Mouse (Mus musculus) embryonic facial prominence, embryonic 11.5 days (tissue): ENCODE measurements around the gene Cenpa. TPM values are rescaled to one million over a fixed set of nuclear protein-coding genes. Genes with fewer than 3 reads are reported as not detected.
A peak's percentile ranks its signal among the peaks of the same experiment; 100 is the strongest.

Experiments used
- ATAC-seq: fragments of 200-750 bp; cut with Nextera tagmentation; replicated peaks from 2 replicates; pipeline ENCODE4 v1.8.0; 2017; ENCODE audit warnings: low read depth; ENCODE audit not compliant: insufficient number of reproducible peaks, low FRiP score, low TSS enrichment
- DNase-seq: peaks from one replicate; pipeline ENCODE4 v3.0.0-alpha.2; 2015; ENCODE audit warnings: low spot score
- H3K27ac ChIP-seq: fragments of 300-500 bp; sonication (generic); replicated peaks from 2 replicates; pipeline ENCODE4 v1.5.1; 2014; ENCODE audit warnings: mild to moderate bottlenecking, low read depth, low read length, control low read depth
- H3K27me3 ChIP-seq: fragments of 300-500 bp; sonication (generic); 2 replicates; pipeline ENCODE4 v1.6.1; 2014; ENCODE audit warnings: mild to moderate bottlenecking, low read length, moderate library complexity, mixed read lengths; ENCODE audit not compliant: control insufficient read depth, insufficient read depth
- H3K36me3 ChIP-seq: fragments of 300-500 bp; sonication (generic); replicated peaks from 2 replicates; pipeline ENCODE4 v1.6.1; 2014; ENCODE audit warnings: low read depth, mild to moderate bottlenecking, low read length, moderate library complexity, mixed read lengths; ENCODE audit not compliant: control insufficient read depth, insufficient read depth
- H3K4me1 ChIP-seq: fragments of 300-500 bp; sonication (generic); 2 replicates; pipeline ENCODE4 v1.6.1; 2014; ENCODE audit warnings: low read length, mixed read lengths; ENCODE audit not compliant: control insufficient read depth, insufficient read depth
- H3K4me2 ChIP-seq: fragments of 300-500 bp; sonication (generic); 2 replicates; pipeline ENCODE4 v1.6.1; 2014; ENCODE audit warnings: low read depth, mild to moderate bottlenecking, control low read depth, low read length, moderate library complexity
- H3K4me3 ChIP-seq: fragments of 300-500 bp; sonication (generic); 2 replicates; pipeline ENCODE4 v1.5.1; 2014; ENCODE audit warnings: low read depth, low read length, control low read depth
- H3K9ac ChIP-seq: fragments of 300-500 bp; sonication (generic); replicated peaks from 2 replicates; pipeline ENCODE4 v1.6.1; 2014; ENCODE audit warnings: mild to moderate bottlenecking, control low read depth, low read length
- H3K9me3 ChIP-seq: fragments of 300-500 bp; sonication (generic); replicated peaks from 2 replicates; pipeline ENCODE4 v1.6.1; 2016; ENCODE audit warnings: mild to moderate bottlenecking, low read length, inconsistent platforms, mixed read lengths; ENCODE audit not compliant: control insufficient read depth
- WGBS: fragments of 180-500 bp; shearing (Covaris S2); extraction: QIAGEN DNeasy Blood & Tissue Kit; methylation state at CpG from one replicate; pipeline ENCODE4 v1.1.7; 2014; 5-methylcytosine and 5-hydroxymethylcytosine counted together
- polyA plus RNA-seq: library from polyadenylated mRNA; unstranded; fragments of >200 nt; fragmentation: Nextera tagmentation; extraction: Ambion mirVana; gene quantifications from 2 replicates; pipeline ENCODE4 v1.2.1, GENCODE M21; 2014

Gene Cenpa
- polyA plus RNA-seq, 1 experiment from 2014 or later = 450 TPM

GRCm38 (mm10) chr5:30628511-30628910 lies 38.1 kb upstream of the Cenpa start:
- no peak for DNase-seq
- Histone ChIP-seq H3K27me3 (no peaks in the 10 kb centered on the region), H3K27ac (no peak overlapping the region), H3K9me3 (no peaks in the 10 kb centered on the region), H3K4me3 (no peak overlapping the region), H3K36me3 (no peaks in the 10 kb centered on the region), H3K4me1 (no peaks in the 10 kb centered on the region), H3K9ac (no peak overlapping the region), H3K4me2 (no peak overlapping the region)
- 85% methylated on average over 3 of the region's 3 CpGs for WGBS
- ATAC-seq = no peak

GRCm38 (mm10) chr5:30630401-30630800 lies 36.2 kb upstream of the Cenpa start:
- ATAC-seq = no peak
- H3K9ac ChIP-seq = no peak overlapping the region
- DNase-seq = no peak
- no peak overlapping the region for H3K4me2 ChIP-seq
- no peaks in the 10 kb centered on the region for H3K27me3 ChIP-seq
- H3K27ac ChIP-seq = no peak overlapping the region
- H3K4me3 ChIP-seq = no peak overlapping the region
- 77% methylated on average over 6 of the region's 6 CpGs for WGBS
- H3K9me3 ChIP-seq = no peaks in the 10 kb centered on the region
- no peaks in the 10 kb centered on the region for H3K4me1 ChIP-seq
- H3K36me3 ChIP-seq = no peaks in the 10 kb centered on the region

- no peak for DNase-seq
- no peaks in the 10 kb centered on the region for H3K9me3 ChIP-seq
- no peaks in the 10 kb centered on the region for H3K27me3 ChIP-seq
- H3K4me1 ChIP-seq = no peaks in the 10 kb centered on the region
- H3K4me2 ChIP-seq = no peak overlapping the region
- no peak overlapping the region for H3K4me3 ChIP-seq
- H3K9ac ChIP-seq = no peak overlapping the region
- H3K36me3 ChIP-seq = no peaks in the 10 kb centered on the region
- no peak overlapping the region for H3K27ac ChIP-seq
- ATAC-seq = no peak
- WGBS = 68% methylated on average over 1 of the region's 1 CpGs
These were observed 34.4 kb upstream of the Cenpa start for GRCm38 (mm10) chr5:30632134-30632533.

GRCm38 (mm10) chr5:30636994-30637393 lies 29.6 kb upstream of the Cenpa start:
- no peak for ATAC-seq
- no peak overlapping the region for H3K27ac ChIP-seq
- WGBS = 52% methylated on average over 7 of the region's 7 CpGs
- H3K36me3 ChIP-seq = no peaks in the 10 kb centered on the region
- H3K9me3 ChIP-seq = no peaks in the 10 kb centered on the region
- H3K4me2 ChIP-seq = no peak overlapping the region
- H3K4me3 ChIP-seq = no peak overlapping the region
- no peak for DNase-seq
- H3K9ac ChIP-seq = no peak overlapping the region
- no peaks in the 10 kb centered on the region for H3K4me1 ChIP-seq
- H3K27me3 ChIP-seq = no peaks in the 10 kb centered on the region

GRCm38 (mm10) chr5:30638041-30638440 lies 28.5 kb upstream of the Cenpa start:
- no peak overlapping the region for H3K27ac ChIP-seq
- no peaks in the 10 kb centered on the region for H3K36me3 ChIP-seq
- H3K4me3 ChIP-seq = no peak overlapping the region
- no peak overlapping the region for H3K4me2 ChIP-seq
- ATAC-seq (peak; percentile 70; the same call in 1 of the 2 replicates), DNase-seq (peak; percentile 83)
- no peaks in the 10 kb centered on the region for H3K27me3 ChIP-seq
- 1% methylated on average over 6 of the region's 6 CpGs for WGBS
- H3K9ac ChIP-seq = no peak overlapping the region
- no peaks in the 10 kb centered on the region for H3K4me1 ChIP-seq
- no peaks in the 10 kb centered on the region for H3K9me3 ChIP-seq

- Histone ChIP-seq H3K4me1 (no peaks in the 10 kb centered on the region), H3K4me2 (no peak overlapping the region), H3K4me3 (no peak overlapping the region), H3K27ac (no peak overlapping the region), H3K9me3 (no peaks in the 10 kb centered on the region), H3K36me3 (no peaks in the 10 kb centered on the region), H3K27me3 (no peaks in the 10 kb centered on the region), H3K9ac (no peak overlapping the region)
- DNase-seq = no peak
- no peak for ATAC-seq
- 64% methylated on average over 5 of the region's 5 CpGs for WGBS
These were observed 22.9 kb upstream of the Cenpa start for GRCm38 (mm10) chr5:30643477-30644179.

GRCm38 (mm10) chr5:30646036-30646435 lies 20.5 kb upstream of the Cenpa start:
- Histone ChIP-seq H3K9ac (no peak overlapping the region), H3K27me3 (no peaks in the 10 kb centered on the region), H3K4me3 (no peak overlapping the region), H3K4me2 (no peak overlapping the region), H3K36me3 (no peaks in the 10 kb centered on the region), H3K4me1 (no peaks in the 10 kb centered on the region), H3K27ac (no peak overlapping the region), H3K9me3 (no peaks in the 10 kb centered on the region)
- no peak for ATAC-seq
- WGBS = 64% methylated on average over 2 of the region's 2 CpGs
- DNase-seq = no peak

GRCm38 (mm10) chr5:30647396-30647795 lies 19.2 kb upstream of the Cenpa start:
- DNase-seq (no peak), ATAC-seq (no peak)
- Histone ChIP-seq H3K9me3 (no peaks in the 10 kb centered on the region), H3K4me2 (peak overlapping the region; percentile 49), H3K4me3 (peak overlapping the region; percentile 68), H3K36me3 (no peaks in the 10 kb centered on the region), H3K27ac (no peak overlapping the region), H3K9ac (peak overlapping the region; percentile 30; the same call in 1 of the 2 replicates), H3K27me3 (no peaks in the 10 kb centered on the region), H3K4me1 (no peaks in the 10 kb centered on the region)
- 16% methylated on average over 9 of the region's 9 CpGs for WGBS
